Mouse (Mus musculus) Patski (cell line): ENCODE data around the gene Sun2. TPM values are rescaled to one million over a fixed set of nuclear protein-coding genes. Genes with fewer than 3 reads are reported as not detected.
A peak's percentile ranks its signal among the peaks of the same experiment; 100 is the strongest.

Experiments
- ATAC-seq: fragments of 100-300 bp; one replicate; pipeline ENCODE4 v1.8.0; 2021
- CTCF ChIA-PET: fragments of 350-600 bp; sonication (Branson Sonifier 250); formaldehyde crosslinking; loops from one replicate; lab custom pipeline; 2022; ENCODE audit warnings: inconsistent platforms; lab: Charles Lee
- POLR2A ChIA-PET: fragments of 350-600 bp; sonication (Branson Sonifier 250); formaldehyde crosslinking; loops from one replicate; lab custom pipeline; 2022; ENCODE audit warnings: antibody characterized with exemption, inconsistent platforms; lab: Charles Lee
- DNase-seq: peaks from one replicate; pipeline ENCODE4 v3.0.0-alpha.2; 2011; ENCODE audit warnings: low read depth, low spot score
- H3K27me3 ChIP-seq: fragments of 371-371 bp; one replicate; pipeline ENCODE4 v1.5.1; 2021
- CTCF ChIP-seq: fragments of 100-300 bp; IDR thresholded peaks from one replicate; pipeline ENCODE4 v1.5.1; 2021
- in situ Hi-C: fragments of 300-500 bp; cut with MboI; formaldehyde crosslinking; loops from 3 replicates; pipeline ENCODE4 v1.11.1; 2018; ENCODE audit warnings: low pct_unique_long_range_greater_than_20kb, mixed read lengths
- polyA plus RNA-seq: library from polyadenylated mRNA; unstranded; gene quantifications from one replicate; pipeline ENCODE4 v1.2.3, GENCODE M21; 2021

The Sun2 gene
- polyA plus RNA-seq, 1 experiment from 2014 or later, result 69.6 TPM

DNA sequence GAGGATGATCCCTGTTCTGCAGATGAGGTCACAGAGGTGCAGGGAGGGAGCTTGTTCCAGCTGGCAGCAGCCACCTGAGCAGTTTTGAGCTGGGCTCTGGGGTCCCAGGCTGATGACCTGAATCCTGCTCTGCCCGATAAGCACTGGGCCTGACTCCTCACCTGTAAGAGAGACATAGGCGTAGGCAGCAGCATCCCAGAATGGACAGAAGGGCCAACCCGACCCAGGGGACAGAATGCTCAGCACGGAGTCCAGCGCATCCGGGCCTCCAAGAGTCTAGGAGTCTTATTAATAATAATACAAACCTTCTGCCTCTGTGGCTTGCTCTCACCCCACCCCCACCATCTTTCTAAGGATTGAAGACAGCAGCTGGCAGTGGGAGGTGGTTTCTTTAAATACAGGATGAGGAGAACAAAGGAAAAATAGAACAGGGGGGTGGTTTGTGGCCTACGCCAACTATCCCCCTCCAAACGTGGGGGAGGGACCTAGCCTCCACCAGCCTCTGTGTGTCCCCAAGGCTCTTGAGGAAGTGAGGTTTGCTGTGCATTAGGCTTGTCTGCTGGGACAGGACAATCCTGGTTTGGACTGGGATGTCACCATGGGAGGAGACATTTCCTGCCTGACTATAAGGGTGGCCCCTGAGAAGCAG, 13.8 kb upstream of the Sun2 start:
- H3K27me3 ChIP-seq, result no peaks in the 10 kb centered on the region
- ChIA-PET CTCF (no interaction called here), POLR2A (no interaction called here)
- in situ Hi-C loops, result no loop called here
- no peak for TF ChIP-seq CTCF
- no peak for DNase-seq
- no peak for ATAC-seq

GRCm38 (mm10) chr15:79755176-79755575, 12.8 kb upstream of the Sun2 start:
- in situ Hi-C loops, result no loop called here
- POLR2A ChIA-PET, result no interaction called here
- no peaks in the 10 kb centered on the region for H3K27me3 ChIP-seq
- DNase-seq, result no peak
- no peak for ATAC-seq
- no peak for TF ChIP-seq CTCF
- CTCF ChIA-PET, result interaction anchor here (1.0 kb wide), 1 partner anchor 75 kb away, joined by 3 read pairs; no protein-coding TSS in a partner anchor

GRCm38 (mm10) chr15:79753873-79754272, 11.5 kb upstream of the Sun2 start:
- ChIA-PET CTCF (interaction anchor here (0.8 to 2.8 kb wide), 8 partner anchors 9 to 187 kb away, joined by 3 to 16 read pairs (median 4); partner anchors contain the start of gene Sun2), POLR2A (no interaction called here)
- no peak for TF ChIP-seq CTCF
- no peak for DNase-seq
- in situ Hi-C loops, result no loop called here
- H3K27me3 ChIP-seq, result no peaks in the 10 kb centered on the region
- ATAC-seq, result no peak

DNA sequence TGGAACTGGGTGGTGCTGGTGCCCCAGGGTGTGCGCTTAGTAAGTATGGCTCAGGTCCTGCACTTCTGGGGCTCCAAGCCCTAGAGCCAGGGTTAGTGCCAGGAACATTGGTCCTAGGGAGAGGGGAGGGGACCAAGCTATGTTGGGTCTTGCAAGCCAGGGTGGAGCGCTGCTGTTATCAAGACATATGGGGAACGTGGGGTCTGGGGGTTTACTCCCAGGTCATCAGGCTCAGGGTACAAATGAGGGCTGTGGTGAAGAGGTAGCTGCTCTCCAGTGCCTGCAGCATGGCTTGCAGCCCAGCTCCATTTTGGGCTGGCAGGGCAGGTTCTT, 11.1 kb upstream of the Sun2 start:
- POLR2A ChIA-PET, result no interaction called here

DNA sequence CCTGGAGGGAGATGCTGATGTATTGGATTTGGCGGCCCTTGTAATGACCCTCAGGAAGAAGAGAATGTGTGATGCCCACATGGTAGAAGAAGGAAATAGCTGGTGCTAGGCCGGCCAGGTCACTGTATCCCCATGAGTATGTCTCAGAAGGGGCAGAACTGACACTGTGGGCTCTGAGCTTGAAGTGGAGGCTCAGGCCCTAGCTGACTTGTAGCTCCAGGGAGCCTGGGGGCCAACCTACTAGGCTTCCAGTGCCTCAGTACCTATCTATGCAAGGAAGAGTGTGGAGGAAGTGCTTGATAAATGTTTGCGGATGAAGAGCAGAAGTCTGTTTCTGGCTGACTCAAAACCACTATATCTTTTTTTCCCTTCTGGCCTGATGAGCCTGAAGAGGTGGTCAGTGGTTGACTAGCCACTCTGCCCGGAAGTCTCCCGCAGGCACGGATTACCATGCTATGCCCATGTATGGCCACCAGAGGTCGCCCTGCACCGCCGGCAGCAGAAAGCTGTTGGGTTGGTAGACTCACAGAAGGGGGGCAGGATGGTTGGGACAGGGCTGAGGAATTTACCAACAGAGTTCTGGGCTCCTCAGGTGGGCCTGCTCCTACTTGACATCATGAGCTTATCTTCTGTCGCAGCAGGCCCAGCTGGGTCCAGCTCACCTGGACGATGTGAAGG, 10.5 kb upstream of the Sun2 start:
- in situ Hi-C loops, result no loop called here
- peak; percentile 68 for ATAC-seq
- ChIA-PET POLR2A (interaction anchor here (1.5 kb wide), 1 partner anchor 22 kb away, joined by 6 read pairs; no protein-coding TSS in a partner anchor), CTCF (interaction anchor here (0.9 to 2.8 kb wide), 12 partner anchors 10 to 188 kb away, joined by 3 to 16 read pairs (median 4); partner anchors contain the start of gene Sun2)
- no peak for DNase-seq
- no peak for TF ChIP-seq CTCF
- H3K27me3 ChIP-seq, result no peaks in the 10 kb centered on the region

More for the DNA sequence above, 11.1 kb upstream of the Sun2 start:
- in situ Hi-C loops, result no loop called here
- no peaks in the 10 kb centered on the region for H3K27me3 ChIP-seq
- DNase-seq (no peak), ATAC-seq (no peak)
- TF ChIP-seq CTCF, result no peak
- CTCF ChIA-PET, result interaction anchor here (0.9 to 2.8 kb wide), 11 partner anchors 9 to 187 kb away, joined by 3 to 16 read pairs (median 5); partner anchors contain the start of gene Sun2

DNA sequence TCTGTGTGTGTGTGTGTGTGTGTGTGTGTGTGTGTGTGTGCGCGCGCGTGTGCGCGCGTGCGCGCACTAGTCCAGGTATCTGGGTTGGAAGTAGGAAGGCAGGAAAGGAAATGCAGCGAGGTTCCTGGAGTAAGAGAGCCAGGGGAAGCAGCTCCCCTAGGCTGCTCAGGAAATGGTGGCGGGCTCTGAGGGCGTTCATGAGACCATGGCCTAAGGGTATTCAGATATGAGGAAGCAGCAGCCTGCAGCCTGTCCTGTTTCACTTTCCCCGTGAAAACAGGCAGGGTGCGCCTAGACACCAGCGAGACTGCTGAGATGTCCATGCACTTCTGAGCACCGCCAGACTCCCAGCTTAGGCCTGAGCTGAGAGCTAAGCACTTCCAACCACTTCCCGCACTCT, 9.4 kb upstream of the Sun2 start:
- ChIA-PET CTCF (interaction anchor here (1.3 to 2.8 kb wide), 4 partner anchors 11 to 17 kb away, joined by 3 to 16 read pairs (median 7); no protein-coding TSS in a partner anchor), POLR2A (interaction anchor here (0.6 to 1.5 kb wide), 2 partner anchors 23 to 253 kb away, joined by 4 to 6 read pairs; no protein-coding TSS in a partner anchor)
- H3K27me3 ChIP-seq, result no peaks in the 10 kb centered on the region
- no peak for TF ChIP-seq CTCF
- DNase-seq (no peak), ATAC-seq (no peak)
- in situ Hi-C loops, result no loop called here

GRCm38 (mm10) chr15:79750266-79750665, 7.9 kb upstream of the Sun2 start:
- ChIA-PET POLR2A (no interaction called here), CTCF (no interaction called here)
- H3K27me3 ChIP-seq, result no peaks in the 10 kb centered on the region
- DNase-seq, result no peak
- no peak for ATAC-seq
- in situ Hi-C loops, result no loop called here
- no peak for TF ChIP-seq CTCF

- ChIA-PET POLR2A (no interaction called here), CTCF (interaction anchor here (1.4 kb wide), 1 partner anchor 192 kb away, joined by 4 read pairs; no protein-coding TSS in a partner anchor)
- no peaks in the 10 kb centered on the region for H3K27me3 ChIP-seq
- no peak for DNase-seq
- no peak for TF ChIP-seq CTCF
- ATAC-seq, result no peak
- in situ Hi-C loops, result loop anchor here (10.0 kb wide), 1 partner anchor 336 kb away; no protein-coding TSS in a partner anchor
Observed at GRCm38 (mm10) chr15:79749162-79749561, 6.8 kb upstream of the Sun2 start.

- DNase-seq (no peak), ATAC-seq (no peak)
- TF ChIP-seq CTCF, result no peak
- H3K27me3 ChIP-seq, result no peaks in the 10 kb centered on the region
- in situ Hi-C loops, result loop anchor here (10.0 kb wide), 1 partner anchor 337 kb away; no protein-coding TSS in a partner anchor
- POLR2A ChIA-PET, result no interaction called here
- CTCF ChIA-PET, result interaction anchor here (1.4 kb wide), 1 partner anchor 193 kb away, joined by 4 read pairs; no protein-coding TSS in a partner anchor
Observed at GRCm38 (mm10) chr15:79747998-79748397, 5.7 kb upstream of the Sun2 start.

GRCm38 (mm10) chr15:79745883-79746282, 3.5 kb upstream of the Sun2 start:
- in situ Hi-C loops, result loop anchor here (10.0 kb wide), 1 partner anchor 339 kb away; no protein-coding TSS in a partner anchor
- no peaks in the 10 kb centered on the region for H3K27me3 ChIP-seq
- ChIA-PET CTCF (no interaction called here), POLR2A (no interaction called here)
- DNase-seq (no peak), ATAC-seq (no peak)
- no peak for TF ChIP-seq CTCF
